Mouse (Mus musculus): ENCODE data around the gene Skida1.

DNA sequence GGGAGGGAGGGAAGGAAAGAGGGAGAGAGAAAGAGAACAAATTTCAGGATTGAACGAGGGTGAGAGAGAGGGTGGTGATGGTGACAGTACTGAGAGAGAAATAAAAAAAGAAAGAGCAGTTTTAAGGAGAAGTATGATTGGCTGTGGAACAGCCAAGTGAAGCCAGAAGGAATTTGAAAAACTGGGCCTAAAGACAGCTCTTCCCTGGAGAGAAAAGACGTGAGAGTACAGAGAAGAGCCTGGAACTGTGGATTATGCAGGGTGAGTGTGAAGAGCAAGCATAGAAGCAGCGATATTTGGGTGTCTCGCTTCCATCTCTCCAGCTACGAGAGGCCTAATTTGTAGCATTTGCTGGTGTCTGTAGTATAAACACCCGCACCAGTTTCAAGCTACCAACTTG, 37.6 kb downstream of the Skida1 start:
- TF ChIP-seq EP300 (IDR thresholded peaks at IDR 0.05; ENCODE audit: low read depth) (no peak), CTCF (IDR thresholded peaks at IDR 0.05; ENCODE audit: low read depth) (no peak)

Measured in liver, embryonic 14.5 days (tissue).